ENCODE assay signal across 12 mouse cellular contexts in the genomic region with DNA sequence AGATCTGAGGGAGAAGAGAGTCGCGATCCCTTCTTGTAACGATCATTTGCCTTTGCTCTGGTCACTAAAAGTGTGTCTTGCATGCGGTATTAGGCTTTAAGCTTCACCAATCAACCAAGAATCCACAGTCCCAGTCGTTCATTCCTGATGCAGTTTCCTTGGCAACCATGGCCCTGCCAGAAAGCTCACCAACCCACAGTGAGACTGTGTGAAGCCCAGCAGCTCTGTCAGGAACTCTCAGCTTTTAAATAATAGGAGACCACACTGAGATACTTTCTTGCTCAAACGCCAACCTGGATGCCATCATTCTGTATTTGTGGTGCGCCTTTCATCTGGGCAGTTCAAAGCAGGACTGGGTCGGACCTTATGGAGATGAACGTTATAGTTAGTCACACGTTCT.
DNase-seq lines count a peak whose midpoint lies in the region.
"Had no signal": no experiment of that assay in that cellular context is flagged by ENCODE, and none has a peak within 500 bp of the region (broad histone marks: within the 10 kb centered on the region; RNA-seq: fewer than 3 reads in every experiment).

No protein-coding gene starts in this region.

- WGBS in hindbrain, embryonic 10.5 days: 45% methylated on average over 10 of the region's 10 CpGs

- no peak overlapping the region for H3K4me3 ChIP-seq in hindbrain, embryonic 10.5 days
- H3K4me3 ChIP-seq: limb, embryonic 13.5 days; lung, embryonic 15.5 days had no signal

- intact Hi-C loops in left cerebral cortex, postnatal 14 days (cut with DNase I): loop anchor here (5.0 to 10.0 kb wide), 4 partner anchors 304 to 1049 kb away; a partner anchor contains a TSS

- peak; percentile 36 to 37 for DNase-seq in left cerebral cortex, adult 8-10 months (ENCODE audit: low spot score in 2 of 2)
- DNase-seq in left cerebral cortex, postnatal 14 days (ENCODE audit: low spot score in 2 of 2): no peak
- peak; percentile 21 for DNase-seq in hindbrain, embryonic 10.5 days (ENCODE audit: low spot score)
- peak; percentile 26 to 42 for DNase-seq in layer of hippocampus, postnatal 14 days (ENCODE audit: low spot score in 2 of 2)
- peak; percentile 15 for DNase-seq in right cerebral cortex, postnatal 14 days
- no peak for DNase-seq in testis, postnatal 10 days (ENCODE audit: low spot score)
- no peak for DNase-seq in ovary, adult 18-20 months (ENCODE audit: low spot score)
- no peak for DNase-seq in adrenal gland, postnatal 14 days
- DNase-seq: kidney, adult 8-10 months; spleen, adult 18-20 months had no signal

- H3K36me3 ChIP-seq in hindbrain, embryonic 10.5 days: no peaks in the 10 kb centered on the region
- H3K36me3 ChIP-seq: limb, embryonic 13.5 days; lung, embryonic 15.5 days had no signal

- no peak overlapping the region for H3K27ac ChIP-seq in hindbrain, embryonic 10.5 days
- H3K27ac ChIP-seq: limb, embryonic 13.5 days; lung, embryonic 15.5 days had no signal

- H3K9me3 ChIP-seq in hindbrain, embryonic 10.5 days: no peaks in the 10 kb centered on the region
- H3K9me3 ChIP-seq: limb, embryonic 13.5 days; lung, embryonic 15.5 days had no signal

- H3K27me3 ChIP-seq in hindbrain, embryonic 10.5 days (ENCODE audit: insufficient read depth, poor library complexity, severe bottlenecking): no peaks in the 10 kb centered on the region
- H3K27me3 ChIP-seq: lung, embryonic 15.5 days had no signal

- peaks cover 13% of the 10 kb centered on the region for H3K4me1 ChIP-seq in hindbrain, embryonic 10.5 days (replicated peaks)
- H3K4me1 ChIP-seq: lung, embryonic 15.5 days had no signal

Comparison
In these comparisons a context has a peak if more than half of its experiments do, and no peak if none do; other contexts are left out.
1. DNase-seq: peak in left cerebral cortex, adult 8-10 months (2 of 2), hindbrain, embryonic 10.5 days (single experiment), layer of hippocampus, postnatal 14 days (2 of 2) and right cerebral cortex, postnatal 14 days (single experiment); none in left cerebral cortex, postnatal 14 days (0 of 2), testis, postnatal 10 days (single experiment), ovary, adult 18-20 months (single experiment) and adrenal gland, postnatal 14 days (single experiment).